Mouse (Mus musculus): ENCODE data around the gene Rabl6. TPM values are rescaled to one million over a fixed set of nuclear protein-coding genes. Genes with fewer than 3 reads are reported as not detected.
"Not testable (repeated sequence)": the region's sequence is repeated elsewhere in the genome, so short reads cannot be mapped to it uniquely, and the experiment has no call there.

Rabl6 gene
- total RNA-seq, 2 experiments from 2014 or later = 85.6 to 95.2 TPM

DNA sequence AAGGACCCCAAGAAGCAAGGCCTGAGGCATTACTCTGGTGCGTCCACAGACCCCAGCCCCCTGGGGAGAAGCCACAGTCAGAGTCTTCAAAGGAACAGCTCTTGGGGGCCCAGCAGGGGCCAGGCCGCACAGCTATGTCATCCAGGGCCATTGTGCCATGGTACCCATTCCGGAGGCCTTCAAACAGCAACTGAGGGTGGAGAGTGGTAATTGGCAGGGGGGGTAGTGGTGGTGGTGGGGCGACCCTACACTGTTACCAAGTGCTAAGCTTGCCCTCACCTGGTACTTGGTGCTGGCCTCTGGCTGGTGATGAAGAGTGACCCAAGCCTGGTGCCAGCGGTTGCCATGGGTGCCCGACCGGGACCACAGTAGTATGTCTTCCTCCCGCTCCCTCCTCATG is 42.6 kb downstream of the Rabl6 start:
- TF ChIP-seq CTCF (IDR thresholded peaks at IDR 0.05) = no peak

GRCm38 (mm10) chr2:25561946-25562345 is 46.4 kb downstream of the Rabl6 start:
- intact Hi-C loops (cut with DNase I) = no loop called here
- no peak overlapping the region for H3K27ac ChIP-seq
- no peak for TF ChIP-seq CTCF (IDR thresholded peaks at IDR 0.05)

More for the DNA sequence above, 42.6 kb downstream of the Rabl6 start:
- Histone ChIP-seq H3K4me3 (no peak overlapping the region), H3K27ac (no peak overlapping the region)
- intact Hi-C loops (cut with DNase I) = no loop called here
- no peak for DNase-seq

DNA sequence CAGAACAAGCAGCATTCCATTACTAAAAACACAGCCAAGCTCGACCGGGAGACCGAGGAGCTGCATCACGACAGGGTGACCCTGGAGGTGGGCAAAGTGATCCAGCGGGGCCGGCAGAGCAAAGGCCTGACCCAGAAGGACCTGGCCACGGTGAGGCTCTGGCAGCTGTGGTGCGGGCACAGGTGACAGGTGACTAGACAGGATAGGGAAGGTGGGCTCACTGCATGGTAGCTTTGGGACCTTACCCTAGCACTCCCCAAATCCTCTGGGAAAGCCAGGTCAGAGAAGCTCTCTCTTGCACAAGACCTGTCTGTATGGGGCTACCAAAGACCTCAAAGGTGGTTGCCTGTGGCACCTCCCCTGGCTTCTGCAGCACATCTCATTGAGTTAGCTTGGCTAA is 47.8 kb downstream of the Rabl6 start:
- H3K27ac ChIP-seq = no peak overlapping the region
- intact Hi-C loops (cut with DNase I) = no loop called here
- H3K4me3 ChIP-seq = no peak overlapping the region
- DNase-seq = no peak
- no peak for TF ChIP-seq CTCF (IDR thresholded peaks at IDR 0.05)

More at GRCm38 (mm10) chr2:25561946-25562345, 46.4 kb downstream of the Rabl6 start:
- no peak for DNase-seq
- H3K4me3 ChIP-seq = no peak overlapping the region

- intact Hi-C loops (cut with DNase I) = no loop called here
- Histone ChIP-seq H3K27ac (peak overlapping the region; percentile 97), H3K4me3 (peak overlapping the region; percentile 99)
- no peak for TF ChIP-seq CTCF (IDR thresholded peaks at IDR 0.05)
- peak; percentile 11 for DNase-seq
These were observed 49.5 kb downstream of the Rabl6 start for GRCm38 (mm10) chr2:25558774-25559173.

DNA sequence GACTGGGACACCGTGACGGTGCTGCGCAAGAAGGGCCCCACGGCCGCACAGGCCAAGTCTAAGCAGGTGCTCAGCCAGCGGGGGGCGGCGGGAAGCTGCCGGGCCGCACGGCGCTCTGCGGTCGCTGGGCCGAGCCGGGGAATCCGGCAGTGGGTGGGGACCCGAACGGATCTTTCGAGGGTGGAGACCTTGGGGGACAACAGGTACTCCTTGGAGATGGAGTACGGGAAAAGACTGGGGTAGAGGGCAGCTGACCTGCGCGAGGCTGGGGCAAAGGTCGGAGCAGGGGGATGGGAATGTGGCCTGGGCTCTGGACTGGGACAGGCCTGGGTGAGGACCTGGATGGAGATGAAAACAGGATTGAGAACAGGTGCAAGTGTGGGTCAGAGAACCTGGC is 50.4 kb downstream of the Rabl6 start:
- intact Hi-C loops (cut with DNase I) = no loop called here
- TF ChIP-seq CTCF (IDR thresholded peaks at IDR 0.05) = no peak
- no peak for DNase-seq
- Histone ChIP-seq H3K27ac (peak overlapping the region; percentile 97), H3K4me3 (peak overlapping the region; percentile 99)

GRCm38 (mm10) chr2:25557221-25557963 is 50.9 kb downstream of the Rabl6 start, which contains the start of gene Edf1:
TSS of gene Edf1 (plus strand) at chr2:25557847.
- peak within 1 kb of the TSS; percentile 99 for H3K4me3 ChIP-seq
- H3K27ac ChIP-seq = peak within 1 kb of the TSS; percentile 97
- DNase-seq = peak; percentile 99
- intact Hi-C loops (cut with DNase I) = no loop called here
- TF ChIP-seq CTCF (IDR thresholded peaks at IDR 0.05) = no peak

DNA sequence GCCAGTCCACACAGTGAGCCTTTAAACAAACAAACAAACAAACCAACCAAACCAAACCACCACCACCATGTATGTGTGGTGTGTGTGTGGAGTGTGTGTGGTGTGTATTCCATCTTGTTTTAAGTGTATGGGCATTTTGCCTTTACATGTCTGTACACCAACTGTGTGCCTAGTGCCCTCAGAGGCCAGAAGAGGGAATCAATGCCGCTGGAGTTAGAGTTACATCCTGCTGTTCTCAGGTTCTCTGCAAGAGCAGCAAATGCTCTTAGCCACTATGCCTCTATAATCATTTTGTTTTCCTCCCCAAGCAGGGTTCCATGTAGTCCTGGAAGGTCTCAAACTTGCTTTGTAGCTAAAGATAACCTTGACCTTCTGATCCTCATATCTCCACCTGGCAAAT is 52.0 kb downstream of the Rabl6 start:
- intact Hi-C loops (cut with DNase I) = no loop called here
- H3K27ac ChIP-seq = peak overlapping the region; percentile 97
- no peak overlapping the region for H3K4me3 ChIP-seq
- peak; percentile 10 for DNase-seq
- no peak for TF ChIP-seq CTCF (IDR thresholded peaks at IDR 0.05)

DNA sequence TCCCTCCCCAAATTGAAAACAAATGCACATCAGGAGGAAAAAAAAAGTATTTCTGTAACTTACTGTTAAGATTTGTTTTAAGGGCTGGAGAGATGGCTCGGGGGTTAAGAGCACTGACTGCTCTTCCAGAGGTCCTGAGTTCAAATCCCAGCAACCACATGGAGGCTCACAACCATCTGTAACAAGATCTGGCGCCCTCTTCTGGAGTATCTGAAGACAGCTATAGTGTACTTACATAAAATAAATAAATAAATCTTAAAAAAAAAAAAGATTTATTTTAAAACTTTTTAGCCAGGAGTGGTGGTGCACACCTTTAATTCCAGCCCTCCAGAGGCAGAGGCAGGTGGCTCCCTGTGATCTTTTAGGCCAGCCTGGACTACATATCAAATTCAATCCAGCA is 52.8 kb downstream of the Rabl6 start:
- DNase-seq; H3K27ac ChIP-seq; intact Hi-C loops (cut with DNase I); H3K4me3 ChIP-seq: not testable (repeated sequence)
- TF ChIP-seq CTCF (IDR thresholded peaks at IDR 0.05) = peak; percentile 45

DNA sequence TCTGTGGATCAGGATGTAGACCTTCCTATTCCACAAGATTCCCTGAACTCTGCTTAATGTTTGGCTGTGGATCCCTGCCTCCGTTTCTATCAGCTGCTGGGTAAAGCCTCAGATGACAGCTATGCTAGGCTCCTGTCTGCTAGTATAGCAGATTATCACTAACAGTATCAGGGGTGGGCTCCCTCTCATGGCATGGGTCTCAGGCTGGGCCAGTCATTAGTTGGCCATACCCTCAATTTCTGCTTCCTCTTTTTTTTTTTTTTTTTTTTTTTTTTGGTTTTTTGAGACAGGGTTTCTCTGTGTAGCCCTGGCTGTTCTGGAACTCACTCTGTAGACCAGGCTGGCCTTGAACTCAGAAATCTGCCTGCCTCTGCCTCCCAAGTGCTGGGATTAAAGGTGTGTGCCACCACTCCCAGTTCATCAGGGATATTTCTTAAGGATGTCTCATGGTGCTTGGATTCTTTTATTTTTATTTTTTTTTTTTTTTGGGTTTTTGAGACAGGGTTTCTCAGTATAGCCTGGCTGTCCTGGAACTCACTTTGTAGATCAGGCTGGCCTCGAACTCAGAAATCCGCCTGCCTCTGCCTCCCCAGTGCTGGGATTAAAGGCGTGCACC is 55.0 kb downstream of the Rabl6 start:
- not testable (repeated sequence) for H3K27ac ChIP-seq, H3K4me3 ChIP-seq, DNase-seq
- intact Hi-C loops (cut with DNase I) = loop anchor here (5.0 kb wide), 1 partner anchor 131 kb away; the partner anchor contains the start of gene Fut7

DNA sequence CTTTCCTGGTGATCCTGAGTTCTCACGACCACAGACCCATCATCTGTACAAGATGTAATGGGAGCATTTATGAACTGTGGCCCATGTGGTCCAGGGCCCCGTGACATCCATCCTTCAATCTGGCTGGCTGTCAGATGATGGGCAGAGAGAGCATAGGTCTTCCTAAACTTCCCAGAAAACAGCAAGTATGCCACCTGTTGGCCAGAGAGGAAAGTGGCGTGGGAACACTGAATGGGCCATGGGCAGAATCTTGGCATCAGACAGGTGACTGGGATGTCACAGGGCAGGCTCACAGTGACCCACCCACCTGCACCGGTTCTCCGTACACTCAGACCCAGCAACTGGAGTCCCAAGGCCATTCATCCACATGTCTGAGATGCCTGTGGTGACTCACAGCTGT is 57.1 kb downstream of the Rabl6 start:
- H3K27ac ChIP-seq = no peak overlapping the region
- DNase-seq = peak; percentile 71
- intact Hi-C loops (cut with DNase I) = loop anchor here (2.0 to 5.0 kb wide), 2 partner anchors 42 to 129 kb away; partner anchors contain the start of gene Fut7

DNA sequence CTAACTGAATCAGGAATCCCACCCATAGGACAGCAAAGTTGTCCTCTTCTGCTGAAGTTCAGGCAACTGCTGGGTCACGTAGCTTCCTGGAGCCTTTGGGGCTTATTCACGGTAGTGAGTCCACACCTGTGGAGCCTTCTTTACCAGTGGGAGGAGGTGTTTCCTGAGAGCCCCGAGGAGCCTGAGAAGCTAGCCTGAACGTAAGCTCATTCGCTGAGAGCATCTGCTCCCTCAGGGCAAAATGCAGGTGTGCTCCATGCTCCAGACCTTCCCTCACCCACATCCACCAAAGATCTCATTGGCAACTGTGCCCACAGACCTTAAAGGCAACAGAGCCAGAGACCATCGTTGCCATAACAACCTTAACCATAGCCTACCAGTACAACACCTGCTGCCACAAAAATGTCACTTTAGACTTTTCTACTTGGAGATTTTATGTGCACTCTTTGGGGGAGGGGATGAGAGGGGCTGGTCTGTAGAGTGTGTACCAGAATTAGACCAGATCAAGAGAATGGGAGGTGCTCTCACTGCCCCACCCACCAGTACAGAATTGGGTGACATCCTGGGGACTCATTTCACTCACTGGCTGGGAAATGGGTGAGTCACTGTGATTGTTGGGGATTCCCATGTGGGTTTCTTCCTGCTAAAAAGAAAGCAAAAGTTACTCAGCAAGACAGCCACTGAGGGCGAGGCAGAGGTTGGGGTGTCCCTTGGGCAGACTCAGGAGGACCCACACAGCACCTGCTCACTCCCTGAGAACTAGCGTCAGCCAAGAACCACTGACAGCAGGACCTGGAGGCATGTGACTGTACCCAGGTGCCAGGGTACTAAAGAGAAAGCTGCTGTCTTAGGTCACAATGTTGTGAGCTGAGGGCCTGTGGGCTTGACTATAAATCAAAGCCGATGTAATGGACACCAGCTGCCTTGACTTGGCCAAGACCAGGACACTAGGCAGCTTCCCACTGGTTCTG is 59.0 kb downstream of the Rabl6 start:
- H3K4me3 ChIP-seq = no peak overlapping the region
- intact Hi-C loops (cut with DNase I) = no loop called here
- no peak for TF ChIP-seq CTCF (IDR thresholded peaks at IDR 0.05)
- peak overlapping the region; percentile 73 for H3K27ac ChIP-seq
- DNase-seq = peak; percentile 61

More for the DNA sequence above, 57.1 kb downstream of the Rabl6 start:
- H3K4me3 ChIP-seq = no peak overlapping the region
- TF ChIP-seq CTCF (IDR thresholded peaks at IDR 0.05) = peak; percentile 80

GRCm38 (mm10) chr2:25546811-25547491 is 61.4 kb downstream of the Rabl6 start, which contains the start of gene Traf2:
TSS of gene Traf2 (minus strand) at chr2:25546940.
- TF ChIP-seq CTCF (IDR thresholded peaks at IDR 0.05) = no peak
- Histone ChIP-seq H3K4me3 (peak within 1 kb of the TSS; percentile 81), H3K27ac (peak within 1 kb of the TSS; percentile 95)
- intact Hi-C loops (cut with DNase I) = no loop called here
- peak; percentile 99 for DNase-seq
